Mouse (Mus musculus) liver, embryonic 14.5 days (tissue): ENCODE measurements around the gene Abcb10.

Source experiments
- CTCF ChIP-seq: IDR thresholded peaks from 2 replicates; pipeline ENCODE4 v1.5.1; 2016; ENCODE audit warnings: antibody characterized with exemption, low read depth, control low read depth
- EP300 ChIP-seq: IDR thresholded peaks from 2 replicates; pipeline ENCODE4 v1.6.1; 2016; ENCODE audit warnings: antibody characterized with exemption, low read depth

DNA sequence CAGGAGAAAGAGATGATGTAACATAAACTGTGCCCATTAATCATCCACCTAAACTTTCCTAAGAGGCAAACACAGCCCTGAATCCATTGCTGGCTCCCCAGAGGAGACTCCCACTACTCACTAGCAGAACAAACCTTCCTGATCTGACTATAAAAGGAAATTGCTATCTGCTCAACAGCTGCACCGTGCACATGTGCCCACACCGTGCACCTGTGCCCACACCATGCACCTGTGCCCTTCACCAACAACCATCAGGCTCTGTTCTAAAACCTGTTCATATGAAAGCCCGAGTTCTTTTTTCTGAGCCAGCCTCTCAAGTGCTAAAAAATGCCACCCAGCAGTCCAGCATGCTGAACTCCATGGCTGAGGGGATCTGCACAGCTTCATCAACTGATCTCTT, 68.3 kb downstream of the Abcb10 start:
- TF ChIP-seq CTCF (no peak), EP300 (no peak)
